Mouse (Mus musculus): ENCODE measurements around the gene Surf1. TPM values are rescaled to one million over a fixed set of nuclear protein-coding genes. Genes with fewer than 3 reads are reported as not detected.

Surf1 gene
- polyA plus RNA-seq, 1 experiment from 2014 or later: 51.9 TPM

DNA sequence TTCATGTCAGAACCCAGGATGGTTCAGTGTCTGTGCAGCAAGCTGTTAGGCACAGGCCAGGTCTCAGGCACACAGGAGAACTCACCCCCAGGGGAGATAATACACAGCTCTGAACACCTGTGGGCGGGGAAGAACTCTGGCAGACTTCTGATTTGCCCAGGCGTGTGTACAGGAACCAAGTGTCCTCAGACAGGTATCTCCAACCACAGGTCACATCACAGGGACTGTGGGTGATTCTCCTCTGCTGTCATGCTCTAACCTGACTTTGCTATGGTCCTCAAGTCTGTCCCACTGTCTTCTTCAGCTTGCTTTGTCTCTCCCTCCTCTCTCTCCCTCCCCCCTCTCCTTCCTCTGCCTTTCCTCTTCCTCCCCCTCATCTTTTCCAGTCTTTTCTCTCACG, 51.5 kb downstream of the Surf1 start, which contains the start of gene Abo:
Gene Abo, minus strand, starts transcription at position 101 of the 400 bp plus-strand sequence.
- Histone ChIP-seq H3K27ac (ENCODE audit: low read length) (no peak within 1 kb of the TSS), H3K4me2 (ENCODE audit: low read depth, low read length) (no peak within 1 kb of the TSS), H3K36me3 (ENCODE audit: control insufficient read depth, insufficient read depth, low read length) (no peaks in the 10 kb centered on the region), H3K9me3 (ENCODE audit: control insufficient read depth, low read length) (no peaks in the 10 kb centered on the region), H3K9ac (ENCODE audit: low read length) (no peak within 1 kb of the TSS), H3K4me1 (replicated peaks; ENCODE audit: control insufficient read depth, insufficient read depth, low read length) (no peaks in the 10 kb centered on the region), H3K4me3 (ENCODE audit: low read length) (no peak within 1 kb of the TSS), H3K27me3 (ENCODE audit: control insufficient read depth, insufficient read depth, low read depth, low read length) (no peaks in the 10 kb centered on the region)
- no peak for ATAC-seq (ENCODE audit: low read depth)
- WGBS: 44% methylated on average over 3 of the region's 3 CpGs

Other genes with a start within 250 kb of the Surf1 start
- gene Lcn4, start 245.2 kb downstream of the Surf1 start, polyA plus RNA-seq (2015; fragmentation: Nextera tagmentation; extraction: Ambion mirVana): not detected in 2 replicates
- not detected in 2 replicates for gene Abo, start 51.6 kb downstream of the Surf1 start, polyA plus RNA-seq (2015; fragmentation: Nextera tagmentation; extraction: Ambion mirVana)
- gene Surf6, start 13.7 kb downstream of the Surf1 start, polyA plus RNA-seq (2015; fragmentation: Nextera tagmentation; extraction: Ambion mirVana): 22.6 and 25.3 TPM in 2 replicates
- 48.5 and 49.1 TPM in 2 replicates for gene Med22, start 5.9 kb downstream of the Surf1 start, polyA plus RNA-seq (2015; fragmentation: Nextera tagmentation; extraction: Ambion mirVana)
- 578 and 617 TPM in 2 replicates for gene Rpl7a, start 5.8 kb downstream of the Surf1 start, polyA plus RNA-seq (2015; fragmentation: Nextera tagmentation; extraction: Ambion mirVana)
- 33.0 and 34.6 TPM in 2 replicates for gene Surf2, start 163 bp downstream of the Surf1 start, polyA plus RNA-seq (2015; fragmentation: Nextera tagmentation; extraction: Ambion mirVana)
- gene Surf4, start 17.4 kb upstream of the Surf1 start, polyA plus RNA-seq (2015; fragmentation: Nextera tagmentation; extraction: Ambion mirVana): 209 and 215 TPM in 2 replicates
- gene Stkld1, start 17.5 kb upstream of the Surf1 start, polyA plus RNA-seq (2015; fragmentation: Nextera tagmentation; extraction: Ambion mirVana): 0.06 and 0.19 TPM in 2 replicates
- 41.5 and 44.0 TPM in 2 replicates for gene Rexo4, start 47.9 kb upstream of the Surf1 start, polyA plus RNA-seq (2015; fragmentation: Nextera tagmentation; extraction: Ambion mirVana)
- 0.08 and 0.20 TPM in 2 replicates for gene Adamts13, start 56.9 kb upstream of the Surf1 start, polyA plus RNA-seq (2015; fragmentation: Nextera tagmentation; extraction: Ambion mirVana)
- 52.3 and 57.1 TPM in 2 replicates for gene Cacfd1, start 93.4 kb upstream of the Surf1 start, polyA plus RNA-seq (2015; fragmentation: Nextera tagmentation; extraction: Ambion mirVana)
- 0.63 and 0.85 TPM in 2 replicates for gene Slc2a6, start 111.5 kb upstream of the Surf1 start, polyA plus RNA-seq (2015; fragmentation: Nextera tagmentation; extraction: Ambion mirVana)
- 1.6 and 3.4 TPM in 2 replicates for gene Mymk, start 155.6 kb upstream of the Surf1 start, polyA plus RNA-seq (2015; fragmentation: Nextera tagmentation; extraction: Ambion mirVana)
- 27.9 and 28.4 TPM in 2 replicates for gene Adamtsl2, start 162.8 kb upstream of the Surf1 start, polyA plus RNA-seq (2015; fragmentation: Nextera tagmentation; extraction: Ambion mirVana)
- gene Fam163b, start 226.0 kb upstream of the Surf1 start, polyA plus RNA-seq (2015; fragmentation: Nextera tagmentation; extraction: Ambion mirVana): 0.54 and 0.64 TPM in 2 replicates
- gene Dbh, start 248.7 kb upstream of the Surf1 start, polyA plus RNA-seq (2015; fragmentation: Nextera tagmentation; extraction: Ambion mirVana): 0.54 and 0.84 TPM in 2 replicates